Mouse (Mus musculus) liver (tissue): ENCODE results near the gene Olfr127.
"Not testable (repeated sequence)": the region's sequence is repeated elsewhere in the genome, so short reads cannot be mapped to it uniquely, and the experiment has no call there.

Experiments
- DNase-seq: peaks from one replicate; pipeline ENCODE4 v3.0.0-alpha.2; 2020; ENCODE audit warnings: mixed read lengths

Olfr127 gene

GRCm38 (mm10) chr17:37900137-37900536, at the start of gene Olfr127:
TSS of gene Olfr127 (plus strand) at chr17:37900437.
- no peak for DNase-seq

- no peak for DNase-seq
Measured at GRCm38 (mm10) chr17:37863901-37864300, 36.3 kb upstream of the Olfr127 start.

- no peak for DNase-seq
Measured at GRCm38 (mm10) chr17:37869676-37870205, 30.5 kb upstream of the Olfr127 start.

DNA sequence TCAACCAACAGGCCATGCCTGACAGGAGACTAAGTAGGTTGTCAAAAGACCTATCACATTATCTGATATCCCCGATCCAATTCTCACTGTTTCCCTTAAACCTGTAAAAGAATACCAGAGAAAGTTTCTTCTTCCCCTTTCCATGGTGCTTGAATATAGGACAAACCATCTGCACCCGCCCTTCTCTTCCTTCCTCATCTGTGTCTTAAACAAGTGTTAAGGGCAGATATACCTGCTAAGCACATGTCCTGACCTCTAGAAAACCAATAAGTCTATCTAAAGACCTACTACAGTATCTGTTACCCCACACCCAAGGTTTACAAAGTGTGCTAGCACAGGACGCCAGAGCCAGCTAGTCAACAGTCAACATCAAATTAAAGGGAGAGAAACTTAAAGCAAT, 26.4 kb upstream of the Olfr127 start:
- no peak for DNase-seq

GRCm38 (mm10) chr17:37906821-37907220, 6.6 kb downstream of the Olfr127 start:
- DNase-seq = not testable (repeated sequence)

- no peak for DNase-seq
Measured at GRCm38 (mm10) chr17:37920248-37920647, 20.0 kb downstream of the Olfr127 start, which contains the start of gene Olfr128. TSS of gene Olfr128 (plus strand) at chr17:37920548.

- no peak for DNase-seq
Measured at GRCm38 (mm10) chr17:37952979-37953378, 52.7 kb downstream of the Olfr127 start, which contains the start of gene Olfr761. TSS of gene Olfr761 (minus strand) at chr17:37953079.
